Mouse (Mus musculus): ENCODE measurements around the gene Scrn3. TPM values are rescaled to one million over a fixed set of nuclear protein-coding genes. Genes with fewer than 3 reads are reported as not detected.
A peak's percentile ranks its signal among the peaks of the same experiment; 100 is the strongest.

The Scrn3 gene
- total RNA-seq, 1 experiment: 10.6 TPM

DNA sequence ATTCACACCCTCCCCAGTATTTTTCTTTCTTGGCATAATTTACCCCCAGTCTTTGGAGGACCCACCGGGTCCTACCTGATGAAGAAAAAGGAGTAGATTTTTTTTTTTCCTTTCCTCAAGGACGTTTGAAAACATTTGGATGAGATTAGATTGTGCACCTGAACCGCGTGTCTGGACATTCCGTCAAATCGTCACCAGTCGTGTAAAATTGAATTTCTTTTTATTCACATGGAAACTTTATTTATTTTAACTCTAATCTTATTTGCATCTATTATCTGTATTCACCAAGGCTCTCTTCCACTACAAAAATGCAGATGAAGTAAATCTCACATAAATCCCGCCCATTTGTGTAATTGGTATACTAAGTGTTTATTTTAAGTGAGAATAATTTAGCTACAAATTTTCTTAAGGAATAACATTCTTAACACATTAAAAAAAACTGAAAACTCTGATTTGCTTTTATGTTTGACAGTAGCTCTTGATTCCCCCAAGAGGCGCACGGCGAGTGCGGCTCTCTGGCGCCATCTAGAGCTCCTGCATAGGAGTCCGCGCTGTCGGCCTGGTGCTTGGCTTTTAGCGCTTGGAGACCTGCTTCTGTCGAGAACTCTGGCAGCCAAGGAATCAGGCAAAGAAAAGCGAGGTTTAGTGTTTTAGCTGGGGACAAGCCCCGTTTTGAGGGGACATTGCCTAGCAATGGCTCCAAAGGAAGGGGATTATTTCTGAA, 34.1 kb upstream of the Scrn3 start:
- H3K4me1 ChIP-seq (ENCODE audit: control insufficient read depth in 2 of 2, insufficient read depth in 2 of 2, low read length in 2 of 2, poor library complexity in 1 of 2): peaks cover 0 to 5% of the 10 kb centered on the region in 2 experiments; a peak in 1 of 4 replicates
- H3K27ac ChIP-seq (ENCODE audit: insufficient read depth, low read depth, low read length, poor library complexity, severe bottlenecking): no peak overlapping the region
- in situ Hi-C loops (cut with MboI; ENCODE audit: low sequenced_read_pairs in 2 of 2, unreplicated experiment in 2 of 2): loop anchor here in 1 of 2 experiments (10.0 to 25.0 kb wide), 3 partner anchors 1041 to 1743 kb away; partner anchors contain the start of gene Hoxd13
- H3K36me3 ChIP-seq (ENCODE audit: control insufficient read depth, insufficient read depth, low read length, poor library complexity, severe bottlenecking): no peaks in the 10 kb centered on the region
- no peaks in the 10 kb centered on the region for H3K9me3 ChIP-seq (ENCODE audit: control insufficient read depth, insufficient read depth, low read depth, low read length)
- DNase-seq (ENCODE audit: low read depth, low spot score): peak; percentile 89
- no peak overlapping the region for H3K9ac ChIP-seq (ENCODE audit: insufficient read depth, low read depth, low read length, poor library complexity, severe bottlenecking)
- H3K4me3 ChIP-seq (ENCODE audit: insufficient read depth in 1 of 2, low read depth in 1 of 2, low read length in 2 of 2, poor library complexity in 1 of 2, severe bottlenecking in 1 of 2): peak overlapping the region in 1 of 2 experiments; percentile 49; a peak in 2 of 4 replicates
- TF ChIP-seq MAFK (IDR thresholded peaks at IDR 0.05; ENCODE audit: insufficient read depth, low read depth, low read length) (no peak), HCFC1 (IDR thresholded peaks at IDR 0.05; ENCODE audit: borderline replicate concordance, insufficient read depth, low read length) (no peak), ZNF384 (IDR thresholded peaks at IDR 0.05; ENCODE audit: low read depth, low read length) (no peak), CHD2 (IDR thresholded peaks at IDR 0.05; ENCODE audit: low read depth, low read length) (no peak), ZC3H11A (IDR thresholded peaks at IDR 0.05; ENCODE audit: borderline replicate concordance, low read depth, low read length) (peak; percentile 61; the same call in 1 of the 2 replicates)

DNA sequence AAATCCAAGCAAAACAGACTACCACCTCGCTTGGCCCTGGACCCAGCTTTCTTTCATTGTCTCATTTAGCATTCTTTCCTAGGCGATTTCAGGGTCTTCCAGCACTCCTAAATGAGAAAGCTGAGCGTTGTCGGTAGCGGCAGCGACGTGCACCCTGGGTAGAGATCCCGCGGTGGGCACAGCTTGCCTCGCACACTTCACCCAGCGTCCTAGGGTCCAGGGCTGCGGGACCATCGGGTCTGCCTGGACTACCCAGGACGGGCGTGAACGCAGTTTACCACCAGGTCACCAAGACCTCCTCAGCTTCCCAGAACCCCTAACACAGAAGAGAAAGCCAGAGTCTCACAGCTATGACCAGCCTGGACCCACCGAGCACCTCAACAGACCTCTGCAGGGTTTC, 33.5 kb upstream of the Scrn3 start:
- in situ Hi-C loops (cut with MboI; ENCODE audit: low sequenced_read_pairs in 2 of 2, unreplicated experiment in 2 of 2): loop anchor here in 1 of 2 experiments (10.0 to 25.0 kb wide), 3 partner anchors 1042 to 1744 kb away; partner anchors contain the start of gene Hoxd13
- H3K36me3 ChIP-seq (ENCODE audit: control insufficient read depth, insufficient read depth, low read length, poor library complexity, severe bottlenecking): no peaks in the 10 kb centered on the region
- peak overlapping the region; percentile 49 to 50 for H3K4me3 ChIP-seq (ENCODE audit: insufficient read depth in 1 of 2, low read depth in 1 of 2, low read length in 2 of 2, poor library complexity in 1 of 2, severe bottlenecking in 1 of 2)
- TF ChIP-seq MAFK (IDR thresholded peaks at IDR 0.05; ENCODE audit: insufficient read depth, low read depth, low read length): no peak
- TF ChIP-seq HCFC1 (IDR thresholded peaks at IDR 0.05; ENCODE audit: borderline replicate concordance, insufficient read depth, low read length): no peak
- no peak for TF ChIP-seq CHD2 (IDR thresholded peaks at IDR 0.05; ENCODE audit: low read depth, low read length)
- TF ChIP-seq ZC3H11A (IDR thresholded peaks at IDR 0.05; ENCODE audit: borderline replicate concordance, low read depth, low read length): no peak
- TF ChIP-seq ZNF384 (IDR thresholded peaks at IDR 0.05; ENCODE audit: low read depth, low read length): no peak
- H3K4me1 ChIP-seq (ENCODE audit: control insufficient read depth in 2 of 2, insufficient read depth in 2 of 2, low read length in 2 of 2, poor library complexity in 1 of 2): peaks cover 0 to 5% of the 10 kb centered on the region in 2 experiments; a peak in 1 of 4 replicates
- no peak overlapping the region for H3K9ac ChIP-seq (ENCODE audit: insufficient read depth, low read depth, low read length, poor library complexity, severe bottlenecking)
- no peaks in the 10 kb centered on the region for H3K9me3 ChIP-seq (ENCODE audit: control insufficient read depth, insufficient read depth, low read depth, low read length)
- no peak overlapping the region for H3K27ac ChIP-seq (ENCODE audit: insufficient read depth, low read depth, low read length, poor library complexity, severe bottlenecking)
- no peak for DNase-seq (ENCODE audit: low read depth, low spot score)

DNA sequence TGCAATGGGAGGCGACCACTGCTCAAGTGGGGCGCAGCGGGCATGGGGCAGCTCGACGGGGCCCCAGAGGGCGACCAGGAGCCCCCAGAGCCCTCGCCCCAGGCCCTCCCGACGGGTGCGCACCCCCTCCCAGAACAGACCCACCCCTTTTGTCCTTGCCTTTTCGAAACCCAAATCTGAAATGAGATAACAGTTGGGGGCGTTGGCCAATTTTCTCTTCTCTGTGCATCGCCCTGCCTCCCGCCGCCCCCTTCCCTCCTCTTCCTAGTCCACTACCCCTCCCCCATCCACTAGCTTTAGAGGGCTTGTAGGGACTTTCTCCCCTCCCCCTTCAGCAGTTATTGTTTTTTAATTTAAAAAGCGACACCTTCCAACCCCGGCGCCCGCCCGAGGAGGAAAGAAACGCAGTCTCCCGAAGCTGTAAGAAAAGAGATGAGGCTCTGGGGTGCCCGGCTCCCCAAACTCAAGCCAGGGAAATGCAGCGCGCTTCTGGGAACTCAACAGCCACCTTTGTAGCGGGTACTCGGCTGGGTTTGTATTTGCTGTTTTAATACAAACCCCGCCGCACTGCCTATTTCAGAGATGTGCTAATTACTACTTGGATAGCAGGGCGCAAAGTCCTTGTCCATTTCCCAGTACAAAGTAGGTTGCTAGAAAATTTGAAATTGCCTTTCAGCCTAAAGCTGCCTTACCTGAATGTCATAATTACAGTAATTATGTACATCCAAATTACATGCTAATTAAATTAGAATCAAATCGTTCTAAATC, 32.9 kb upstream of the Scrn3 start:
- in situ Hi-C loops (cut with MboI; ENCODE audit: low sequenced_read_pairs in 2 of 2, unreplicated experiment in 2 of 2): loop anchor here in 1 of 2 experiments (10.0 to 25.0 kb wide), 4 partner anchors 215 to 1745 kb away; partner anchors contain the start of gene Hoxd13
- Histone ChIP-seq H3K36me3 (ENCODE audit: control insufficient read depth, insufficient read depth, low read length, poor library complexity, severe bottlenecking) (no peaks in the 10 kb centered on the region), H3K27ac (ENCODE audit: insufficient read depth, low read depth, low read length, poor library complexity, severe bottlenecking) (no peak overlapping the region), H3K4me3 (ENCODE audit: insufficient read depth in 1 of 2, low read depth in 1 of 2, low read length in 2 of 2, poor library complexity in 1 of 2, severe bottlenecking in 1 of 2) (peak overlapping the region; percentile 49 to 50), H3K4me1 (ENCODE audit: control insufficient read depth in 2 of 2, insufficient read depth in 2 of 2, low read length in 2 of 2, poor library complexity in 1 of 2) (peaks cover 0 to 5% of the 10 kb centered on the region in 2 experiments; a peak in 1 of 4 replicates), H3K9ac (ENCODE audit: insufficient read depth, low read depth, low read length, poor library complexity, severe bottlenecking) (no peak overlapping the region), H3K9me3 (ENCODE audit: control insufficient read depth, insufficient read depth, low read depth, low read length) (no peaks in the 10 kb centered on the region)
- no peak for DNase-seq (ENCODE audit: low read depth, low spot score)
- TF ChIP-seq ZC3H11A (IDR thresholded peaks at IDR 0.05; ENCODE audit: borderline replicate concordance, low read depth, low read length): no peak
- no peak for TF ChIP-seq HCFC1 (IDR thresholded peaks at IDR 0.05; ENCODE audit: borderline replicate concordance, insufficient read depth, low read length)
- no peak for TF ChIP-seq MAFK (IDR thresholded peaks at IDR 0.05; ENCODE audit: insufficient read depth, low read depth, low read length)
- no peak for TF ChIP-seq ZNF384 (IDR thresholded peaks at IDR 0.05; ENCODE audit: low read depth, low read length)
- no peak for TF ChIP-seq CHD2 (IDR thresholded peaks at IDR 0.05; ENCODE audit: low read depth, low read length)

DNA sequence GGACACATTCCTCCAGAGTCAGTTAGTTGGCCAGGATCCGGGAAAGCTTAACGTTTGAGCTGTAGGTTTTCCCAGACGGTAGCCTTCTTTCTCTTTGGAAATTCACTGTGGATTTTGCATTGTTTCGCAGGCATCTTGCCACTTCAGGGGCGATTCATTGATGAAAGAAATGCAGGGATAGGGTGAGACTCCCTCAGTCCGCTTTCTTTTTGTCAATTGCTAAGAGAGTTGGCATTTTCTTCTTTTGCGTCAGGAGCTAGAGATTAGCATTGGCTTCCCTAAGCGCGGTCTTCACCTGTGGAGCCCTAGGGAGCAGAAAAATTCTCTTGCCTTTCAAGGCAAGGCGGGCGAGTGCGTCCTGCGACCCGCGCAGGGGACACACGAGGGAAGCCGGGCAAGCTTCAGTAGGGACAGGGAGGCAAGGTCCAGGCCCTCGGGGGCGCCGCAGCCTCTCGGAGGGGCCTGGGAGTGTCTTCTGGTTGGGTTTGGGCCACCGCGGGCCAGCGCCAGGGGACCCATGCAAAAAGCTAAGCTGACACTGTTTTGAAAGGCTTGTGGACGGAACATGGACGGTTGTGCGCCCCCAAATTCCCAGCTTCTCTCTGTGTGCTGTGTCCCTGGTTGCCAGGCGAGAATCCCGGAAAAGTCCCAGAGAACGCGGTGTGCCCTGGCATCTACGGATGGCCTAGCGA, 31.9 kb upstream of the Scrn3 start:
- H3K36me3 ChIP-seq (ENCODE audit: control insufficient read depth, insufficient read depth, low read length, poor library complexity, severe bottlenecking): no peaks in the 10 kb centered on the region
- H3K9me3 ChIP-seq (ENCODE audit: control insufficient read depth, insufficient read depth, low read depth, low read length): no peaks in the 10 kb centered on the region
- peaks cover 0 to 5% of the 10 kb centered on the region in 2 experiments; a peak in 1 of 4 replicates for H3K4me1 ChIP-seq (ENCODE audit: control insufficient read depth in 2 of 2, insufficient read depth in 2 of 2, low read length in 2 of 2, poor library complexity in 1 of 2)
- in situ Hi-C loops (cut with MboI; ENCODE audit: low sequenced_read_pairs in 2 of 2, unreplicated experiment in 2 of 2): loop anchor here in 1 of 2 experiments (10.0 to 25.0 kb wide), 2 partner anchors 216 to 1043 kb away; no protein-coding TSS in a partner anchor
- no peak for DNase-seq (ENCODE audit: low read depth, low spot score)
- peak overlapping the region; percentile 36 to 42 for H3K4me3 ChIP-seq (ENCODE audit: insufficient read depth in 1 of 2, low read depth in 1 of 2, low read length in 2 of 2, poor library complexity in 1 of 2, severe bottlenecking in 1 of 2)
- no peak overlapping the region for H3K27ac ChIP-seq (ENCODE audit: insufficient read depth, low read depth, low read length, poor library complexity, severe bottlenecking)
- no peak overlapping the region for H3K9ac ChIP-seq (ENCODE audit: insufficient read depth, low read depth, low read length, poor library complexity, severe bottlenecking)
- TF ChIP-seq HCFC1 (IDR thresholded peaks at IDR 0.05; ENCODE audit: borderline replicate concordance, insufficient read depth, low read length): no peak
- no peak for TF ChIP-seq CHD2 (IDR thresholded peaks at IDR 0.05; ENCODE audit: low read depth, low read length)
- TF ChIP-seq ZNF384 (IDR thresholded peaks at IDR 0.05; ENCODE audit: low read depth, low read length): no peak

All from ES-E14 (cell line).